Mouse (Mus musculus): ENCODE data around the gene Fgd6. TPM values are rescaled to one million over a fixed set of nuclear protein-coding genes. Genes with fewer than 3 reads are reported as not detected.

The Fgd6 gene
- total and polyA plus RNA-seq, 3 experiments, result 1.4 to 28.3 (median 7.5) TPM

DNA sequence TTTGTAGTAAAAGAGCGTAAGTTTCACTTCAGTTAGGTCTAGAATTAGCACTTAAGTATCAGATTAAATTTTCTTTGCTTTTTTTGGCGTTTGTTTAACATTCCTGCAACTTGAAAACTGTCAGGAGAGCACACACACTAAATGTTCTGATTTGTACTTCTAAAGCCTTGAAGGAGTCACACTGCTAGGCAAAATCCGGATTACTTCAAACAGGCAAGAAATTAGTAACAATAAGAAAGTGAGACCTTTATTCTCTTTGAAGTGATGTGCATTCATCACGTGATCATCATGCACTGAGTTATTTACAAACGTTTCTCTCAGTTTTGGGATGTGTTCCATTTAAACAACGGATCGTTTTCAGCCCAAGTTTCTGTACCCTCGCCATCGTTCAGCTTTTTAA is 1.4 kb downstream of the Fgd6 start:
- no peak for DNase-seq (ENCODE audit: low spot score)
- no peaks in the 10 kb centered on the region for H3K9me3 ChIP-seq (replicated peaks)
- H3K4me3 ChIP-seq (ENCODE audit: low read depth, low read length), result no peak overlapping the region; the same call in 1 of the 2 replicates
- peaks cover 11% of the 10 kb centered on the region for H3K36me3 ChIP-seq (replicated peaks)
- H3K27me3 ChIP-seq (ENCODE audit: insufficient read depth, low read length), result no peaks in the 10 kb centered on the region
- no peak for ATAC-seq (ENCODE audit: extremely low read depth, insufficient number of reproducible peaks, low FRiP score, poor library complexity, severe bottlenecking)
- TF ChIP-seq GATA2 (IDR thresholded peaks at IDR 0.05; ENCODE audit: borderline replicate concordance, low read depth, low read length) (no peak), TAL1 (conservative IDR thresholded peaks at IDR 0.05; ENCODE audit: low read depth, low read length) (no peak), POLR2AphosphoS5 (IDR thresholded peaks at IDR 0.05; ENCODE audit: insufficient replicate concordance, low read depth, low read length) (no peak), GATA1 (IDR thresholded peaks at IDR 0.05; ENCODE audit: borderline replicate concordance, low read length) (no peak)
- H3K4me1 ChIP-seq (ENCODE audit: insufficient read depth, low read depth, low read length), result peaks cover 26% of the 10 kb centered on the region

- no peak for TF ChIP-seq CTCF (IDR thresholded peaks at IDR 0.05; ENCODE audit: low read depth, low read length)
- no peak for TF ChIP-seq POLR2AphosphoS5 (IDR thresholded peaks at IDR 0.05; ENCODE audit: insufficient replicate concordance, low read depth, low read length)
- TF ChIP-seq GATA2 (IDR thresholded peaks at IDR 0.05; ENCODE audit: borderline replicate concordance, low read depth, low read length), result no peak
- no peak for TF ChIP-seq TAL1 (conservative IDR thresholded peaks at IDR 0.05; ENCODE audit: low read depth, low read length)
- no peak for TF ChIP-seq GATA1 (IDR thresholded peaks at IDR 0.05; ENCODE audit: borderline replicate concordance, low read length)
- ATAC-seq (ENCODE audit: extremely low read depth, insufficient number of reproducible peaks, low FRiP score, poor library complexity, severe bottlenecking) (no peak), DNase-seq (ENCODE audit: low spot score) (no peak)
- Histone ChIP-seq H3K27me3 (ENCODE audit: insufficient read depth, low read length) (no peaks in the 10 kb centered on the region), H3K4me3 (ENCODE audit: low read depth, low read length) (no peak overlapping the region), H3K36me3 (replicated peaks) (peaks cover 11% of the 10 kb centered on the region), H3K4me1 (ENCODE audit: insufficient read depth, low read depth, low read length) (peaks cover 27% of the 10 kb centered on the region), H3K9me3 (replicated peaks) (no peaks in the 10 kb centered on the region)
Observed at GRCm38 (mm10) chr10:94037596-94037995, 1.8 kb downstream of the Fgd6 start.

DNA sequence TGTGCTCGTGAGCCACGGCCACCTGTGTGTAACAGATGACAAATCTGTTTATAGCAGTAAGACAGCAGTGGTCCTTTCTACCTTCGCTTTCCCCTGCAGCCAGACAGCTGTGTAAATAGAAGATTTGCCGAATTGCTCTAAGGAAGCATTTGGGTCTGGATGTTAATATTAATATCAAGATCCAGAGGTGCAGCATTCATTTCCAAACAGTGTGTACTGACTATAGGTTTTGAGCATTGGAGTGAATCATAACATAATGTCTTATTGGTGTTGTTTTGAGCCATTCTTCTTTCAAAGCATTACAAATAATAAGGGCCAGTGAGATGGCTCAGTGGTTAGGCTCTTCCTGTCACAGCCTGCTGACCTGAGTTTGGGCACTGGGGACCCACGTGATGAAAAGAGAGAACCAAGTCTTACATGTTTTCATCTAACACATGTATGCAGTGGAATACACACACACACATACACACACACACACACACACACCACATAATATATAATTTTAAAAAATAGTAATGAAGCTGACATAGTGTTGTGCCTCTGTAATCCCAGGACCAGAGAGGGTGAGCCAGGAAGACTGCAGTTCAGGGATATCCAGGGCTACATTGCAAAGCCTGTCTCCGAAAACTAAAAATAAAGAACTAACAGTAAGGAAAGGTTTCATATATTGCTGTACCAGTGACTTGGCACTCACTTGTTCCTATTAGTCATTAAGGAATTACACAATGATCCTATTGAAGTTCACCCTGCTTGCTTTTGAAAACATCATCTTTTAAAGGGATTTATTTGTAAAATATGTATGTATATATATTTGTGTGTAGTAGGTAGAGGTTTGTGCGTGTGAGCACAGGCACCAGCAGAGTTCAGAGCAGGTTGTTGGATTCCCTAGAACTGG is 2.8 kb downstream of the Fgd6 start:
- Histone ChIP-seq H3K4me1 (ENCODE audit: insufficient read depth, low read depth, low read length) (peaks cover 22% of the 10 kb centered on the region), H3K27me3 (ENCODE audit: insufficient read depth, low read length) (no peaks in the 10 kb centered on the region), H3K9me3 (replicated peaks) (no peaks in the 10 kb centered on the region), H3K36me3 (replicated peaks) (peaks cover 16% of the 10 kb centered on the region), H3K4me3 (ENCODE audit: low read depth, low read length) (no peak overlapping the region)
- no peak for DNase-seq (ENCODE audit: low spot score)
- no peak for ATAC-seq (ENCODE audit: extremely low read depth, insufficient number of reproducible peaks, low FRiP score, poor library complexity, severe bottlenecking)
- TF ChIP-seq GATA2 (IDR thresholded peaks at IDR 0.05; ENCODE audit: borderline replicate concordance, low read depth, low read length) (no peak), TAL1 (conservative IDR thresholded peaks at IDR 0.05; ENCODE audit: low read depth, low read length) (no peak), GATA1 (IDR thresholded peaks at IDR 0.05; ENCODE audit: borderline replicate concordance, low read length) (no peak), POLR2AphosphoS5 (IDR thresholded peaks at IDR 0.05; ENCODE audit: insufficient replicate concordance, low read depth, low read length) (no peak), CTCF (IDR thresholded peaks at IDR 0.05; ENCODE audit: low read depth, low read length) (no peak)

GRCm38 (mm10) chr10:94043908-94044307 is 8.1 kb downstream of the Fgd6 start:
- Histone ChIP-seq H3K4me1 (ENCODE audit: insufficient read depth, low read depth, low read length) (peaks cover 39% of the 10 kb centered on the region), H3K4me3 (ENCODE audit: low read depth, low read length) (no peak overlapping the region), H3K36me3 (replicated peaks) (peaks cover 52% of the 10 kb centered on the region), H3K9me3 (replicated peaks) (no peaks in the 10 kb centered on the region), H3K27me3 (ENCODE audit: insufficient read depth, low read length) (no peaks in the 10 kb centered on the region)
- no peak for DNase-seq (ENCODE audit: low spot score)
- no peak for ATAC-seq (ENCODE audit: extremely low read depth, insufficient number of reproducible peaks, low FRiP score, poor library complexity, severe bottlenecking)
- TF ChIP-seq GATA2 (IDR thresholded peaks at IDR 0.05; ENCODE audit: borderline replicate concordance, low read depth, low read length) (no peak), GATA1 (IDR thresholded peaks at IDR 0.05; ENCODE audit: borderline replicate concordance, low read length) (no peak)

- no peak for ATAC-seq (ENCODE audit: extremely low read depth, insufficient number of reproducible peaks, low FRiP score, poor library complexity, severe bottlenecking)
- Histone ChIP-seq H3K9me3 (replicated peaks) (no peaks in the 10 kb centered on the region), H3K36me3 (replicated peaks) (peaks cover 51% of the 10 kb centered on the region), H3K4me1 (ENCODE audit: insufficient read depth, low read depth, low read length) (peaks cover 52% of the 10 kb centered on the region), H3K4me3 (ENCODE audit: low read depth, low read length) (no peak overlapping the region), H3K27me3 (ENCODE audit: insufficient read depth, low read length) (no peaks in the 10 kb centered on the region)
- TF ChIP-seq GATA2 (IDR thresholded peaks at IDR 0.05; ENCODE audit: borderline replicate concordance, low read depth, low read length), result no peak
- TF ChIP-seq POLR2AphosphoS5 (IDR thresholded peaks at IDR 0.05; ENCODE audit: insufficient replicate concordance, low read depth, low read length), result no peak
- no peak for DNase-seq (ENCODE audit: low spot score)
Observed at GRCm38 (mm10) chr10:94045301-94045700, 9.5 kb downstream of the Fgd6 start.

DNA sequence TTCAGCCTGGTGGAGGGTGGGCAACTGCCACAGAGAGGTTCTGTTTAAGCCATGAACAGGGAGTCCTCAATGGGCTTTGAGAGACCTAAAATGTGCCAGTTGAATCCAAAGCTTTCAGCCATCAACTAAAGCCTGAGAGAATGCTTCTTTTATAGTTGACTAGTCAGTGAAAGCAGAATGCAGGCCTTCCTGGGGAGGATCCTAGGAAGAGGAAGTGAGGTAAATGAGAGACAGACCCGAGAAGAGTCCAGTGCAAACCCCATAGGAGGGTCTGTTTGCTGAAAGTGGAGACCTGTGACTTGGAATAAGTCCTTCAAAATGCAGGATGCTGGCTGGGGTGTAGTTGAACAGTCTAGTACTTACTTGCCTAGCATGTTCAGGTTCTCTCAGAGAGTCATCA is 11.2 kb downstream of the Fgd6 start:
- no peak overlapping the region; the same call in 1 of the 2 replicates for H3K4me3 ChIP-seq (ENCODE audit: low read depth, low read length)
- peaks cover 51% of the 10 kb centered on the region for H3K4me1 ChIP-seq (ENCODE audit: insufficient read depth, low read depth, low read length)

More for the DNA sequence above, 11.2 kb downstream of the Fgd6 start:
- ATAC-seq (ENCODE audit: extremely low read depth, insufficient number of reproducible peaks, low FRiP score, poor library complexity, severe bottlenecking) (no peak), DNase-seq (ENCODE audit: low spot score) (peak; percentile 19)
- Histone ChIP-seq H3K9me3 (replicated peaks) (no peaks in the 10 kb centered on the region), H3K36me3 (replicated peaks) (peaks cover 58% of the 10 kb centered on the region), H3K27me3 (ENCODE audit: insufficient read depth, low read length) (no peaks in the 10 kb centered on the region)
- TF ChIP-seq GATA1 (IDR thresholded peaks at IDR 0.05; ENCODE audit: borderline replicate concordance, low read length), result no peak
- TF ChIP-seq POLR2AphosphoS5 (IDR thresholded peaks at IDR 0.05; ENCODE audit: insufficient replicate concordance, low read depth, low read length), result no peak
- no peak for TF ChIP-seq CTCF (IDR thresholded peaks at IDR 0.05; ENCODE audit: low read depth, low read length)

Data from G1E (cell line).